Mouse (Mus musculus) MEL (cell line): ENCODE measurements around the gene Gm3415.

Experiments used
- BHLHE40 ChIP-seq: IDR thresholded peaks from 2 replicates; pipeline ENCODE4 v1.6.1; 2012; ENCODE audit warnings: low read depth, mild to moderate bottlenecking, inconsistent platforms, low read length, improper control_type of control experiment, borderline replicate concordance
- CTCF ChIP-seq, 3 experiments: IDR thresholded peaks in 2 of 3; conservative IDR thresholded peaks in 1 of 3; 2 replicates each; pipeline ENCODE4 v1.5.1; 2011 to 2012; ENCODE audit warnings: low read length in 3 of 3, low read depth in 2 of 3, mild to moderate bottlenecking in 2 of 3, improper control_type of control experiment in 1 of 3, inconsistent platforms in 1 of 3, mixed read lengths in 1 of 3, moderate library complexity in 1 of 3; ENCODE audit not compliant: control insufficient read depth in 1 of 3, insufficient read depth in 1 of 3, poor library complexity in 1 of 3, severe bottlenecking in 1 of 3
- HCFC1 ChIP-seq: IDR thresholded peaks from 2 replicates; pipeline ENCODE4 v1.6.1; 2012; ENCODE audit warnings: low read depth, mild to moderate bottlenecking, inconsistent platforms, low read length, improper control_type of control experiment, moderate library complexity
- MEF2A ChIP-seq: IDR thresholded peaks from 2 replicates; pipeline ENCODE4 v1.6.1; 2014; ENCODE audit warnings: low read depth, mild to moderate bottlenecking, inconsistent platforms, low read length, improper control_type of control experiment; ENCODE audit not compliant: poor library complexity, insufficient replicate concordance, severe bottlenecking; ENCODE audit errors: extremely low read depth
- POLR2A ChIP-seq, 2 experiments: IDR thresholded peaks; 2 replicates each; pipeline ENCODE4 v1.6.1; 2011 to 2012; ENCODE audit warnings: low read length in 2 of 2, mild to moderate bottlenecking in 2 of 2, control low read depth in 1 of 2, improper control_type of control experiment in 1 of 2, low read depth in 1 of 2, moderate library complexity in 1 of 2; ENCODE audit not compliant: control insufficient read depth in 1 of 2, insufficient read depth in 1 of 2, poor library complexity in 1 of 2
- ZMIZ1 ChIP-seq: IDR thresholded peaks from 2 replicates; pipeline ENCODE4 v1.6.1; 2012; ENCODE audit warnings: low read depth, mild to moderate bottlenecking, inconsistent platforms, low read length, improper control_type of control experiment, moderate library complexity
- ZNF384 ChIP-seq: IDR thresholded peaks from 2 replicates; pipeline ENCODE4 v1.6.1; 2012; ENCODE audit warnings: low read depth, mild to moderate bottlenecking, inconsistent platforms, low read length, improper control_type of control experiment

DNA sequence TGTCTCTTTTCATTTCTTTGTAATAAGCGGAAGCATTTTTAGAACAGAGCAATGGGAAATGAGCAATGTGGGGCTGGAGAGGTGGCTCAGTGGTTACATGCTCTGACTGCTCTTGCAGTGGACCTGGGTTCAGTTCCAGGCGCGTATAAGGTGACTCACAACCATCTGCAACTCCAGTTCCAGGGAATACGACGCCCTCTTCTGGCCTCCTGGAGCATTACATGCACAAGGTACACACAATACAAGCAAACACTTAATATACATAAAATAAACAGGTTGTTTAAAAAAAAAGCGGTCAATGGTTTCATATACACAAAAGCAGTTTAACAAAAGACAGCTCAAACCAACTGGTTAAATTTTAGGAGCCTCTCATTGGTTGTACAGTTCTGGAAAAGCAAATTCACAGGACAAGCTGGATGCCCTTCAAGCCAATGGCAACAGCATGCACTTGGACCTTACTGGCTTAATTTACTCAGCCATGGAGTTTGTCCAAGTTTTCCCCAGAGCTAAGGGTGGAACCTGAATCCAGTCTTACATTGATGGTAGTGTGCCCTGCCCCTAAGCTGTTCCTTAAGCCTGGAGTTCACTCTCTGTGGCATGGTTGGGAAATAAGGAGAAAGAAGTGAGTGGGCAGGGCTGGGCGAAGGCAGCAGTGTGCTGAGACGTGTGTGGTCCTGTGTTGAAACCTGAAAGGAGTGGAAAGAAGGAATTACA lies 30.6 kb downstream of the Gm3415 start:
- TF ChIP-seq MEF2A (no peak), CTCF (IDR thresholded peaks at IDR 0.05 in 2 of 3, conservative IDR thresholded peaks at IDR 0.05 in 1 of 3; ENCODE audit: control insufficient read depth in 1 of 3, insufficient read depth in 1 of 3, low read depth in 2 of 3, low read length in 3 of 3, poor library complexity in 1 of 3, severe bottlenecking in 1 of 3) (no peak), HCFC1 (no peak), POLR2A (IDR thresholded peaks at IDR 0.05; ENCODE audit: control insufficient read depth in 1 of 2, insufficient read depth in 1 of 2, low read depth in 1 of 2, low read length in 2 of 2, poor library complexity in 1 of 2) (no peak), ZMIZ1 (no peak), BHLHE40 (no peak), ZNF384 (no peak)
